Mouse (Mus musculus) cerebellum, adult 11 months (tissue): ENCODE data around the gene Fam178b.
"Not testable (repeated sequence)": the region's sequence is repeated elsewhere in the genome, so short reads cannot be mapped to it uniquely, and the experiment has no call there.

Experiments
- DNase-seq: peaks from one replicate; pipeline ENCODE4 v3.0.0; 2022

Gene Fam178b

DNA sequence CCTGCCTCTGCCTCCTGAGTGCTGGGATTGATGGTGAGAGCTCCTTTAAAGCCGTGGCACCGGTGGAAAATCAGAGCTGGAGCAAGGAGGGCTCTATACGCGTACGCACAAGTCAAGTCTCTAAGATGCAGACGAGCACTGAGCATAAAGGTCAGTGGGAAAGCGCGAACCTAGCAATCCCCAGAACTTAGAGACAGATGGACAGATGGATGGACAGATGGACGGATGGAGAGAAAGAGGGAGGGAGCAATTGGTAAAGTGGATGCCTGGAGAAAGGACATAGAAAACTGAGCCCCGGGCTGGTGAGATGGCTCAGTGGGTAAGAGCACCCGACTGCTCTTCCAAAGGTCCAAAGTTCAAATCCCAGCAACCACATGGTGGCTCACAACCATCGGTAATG lies 142.2 kb downstream of the Fam178b start:
- DNase-seq = no peak

- DNase-seq = no peak
These were observed 142.9 kb downstream of the Fam178b start for GRCm38 (mm10) chr1:36540132-36540531.

DNA sequence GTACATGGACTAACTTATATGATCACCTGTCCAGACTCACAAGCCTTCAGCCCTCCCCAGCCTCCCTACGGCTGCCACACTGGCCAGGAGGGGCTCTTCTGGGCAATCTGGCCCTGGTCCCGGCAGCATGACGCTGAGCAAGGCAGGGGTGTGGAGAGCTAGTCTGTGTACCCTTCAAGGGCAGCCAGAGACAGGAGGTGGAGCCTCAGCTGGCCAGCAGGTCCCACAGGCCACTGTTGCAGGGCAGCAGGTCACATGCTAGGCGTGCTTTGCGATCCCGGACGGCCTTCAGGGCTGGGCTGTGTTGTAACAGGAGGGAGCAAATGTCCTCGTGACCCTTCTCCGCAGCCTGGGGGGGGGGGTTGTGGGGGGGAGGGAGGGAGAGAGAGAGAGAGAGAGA lies 143.8 kb downstream of the Fam178b start, which contains the start of gene Gm42417:
Gene Gm42417, minus strand, starts transcription at position 244 of the 400 bp plus-strand sequence.
- DNase-seq = no peak

DNA sequence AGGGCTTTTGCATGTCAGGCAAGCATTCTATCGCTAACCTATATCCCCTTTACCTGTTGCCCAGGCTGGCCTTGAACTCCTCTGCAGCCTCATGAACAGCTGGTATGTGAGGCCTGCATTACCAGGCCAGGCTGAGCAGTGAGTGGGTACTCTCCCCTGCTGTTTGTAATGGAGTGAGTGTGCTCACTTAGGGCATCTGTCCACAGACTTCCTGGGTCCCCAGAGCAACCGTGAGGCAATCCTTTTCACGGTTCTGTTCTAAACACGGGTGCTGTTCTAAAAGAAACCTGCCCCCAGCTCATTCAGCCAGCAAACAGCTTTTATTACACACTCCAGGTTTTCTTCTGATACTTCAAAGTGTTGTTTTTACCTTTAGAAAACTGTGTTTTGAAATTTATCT lies 144.3 kb downstream of the Fam178b start:
- no peak for DNase-seq

DNA sequence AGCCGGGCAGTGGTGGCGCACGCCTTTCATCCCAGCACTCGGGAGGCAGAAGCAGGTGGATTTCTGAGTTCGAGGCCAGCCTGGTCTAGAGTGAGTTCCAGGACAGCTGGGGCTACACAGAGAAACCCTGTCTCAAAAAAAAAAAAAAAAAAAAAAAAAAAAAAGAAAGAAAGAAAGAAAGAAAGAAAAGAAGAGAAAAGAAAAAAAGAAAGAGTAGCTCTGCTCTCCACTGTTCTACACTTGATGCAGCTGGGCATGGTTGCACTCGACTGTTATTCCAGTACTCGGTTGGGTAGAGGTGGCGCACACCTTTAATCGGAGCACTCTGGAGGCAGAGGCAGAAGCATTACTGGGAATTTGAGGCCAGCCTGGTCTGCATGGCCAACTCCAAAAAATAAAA lies 146.2 kb downstream of the Fam178b start, which contains the start of gene Ankrd23:
Gene Ankrd23, minus strand, starts transcription at position 101 of the 400 bp plus-strand sequence.
- DNase-seq = not testable (repeated sequence)

- DNase-seq = no peak
These were observed 146.6 kb downstream of the Fam178b start for GRCm38 (mm10) chr1:36536397-36536728.

DNA sequence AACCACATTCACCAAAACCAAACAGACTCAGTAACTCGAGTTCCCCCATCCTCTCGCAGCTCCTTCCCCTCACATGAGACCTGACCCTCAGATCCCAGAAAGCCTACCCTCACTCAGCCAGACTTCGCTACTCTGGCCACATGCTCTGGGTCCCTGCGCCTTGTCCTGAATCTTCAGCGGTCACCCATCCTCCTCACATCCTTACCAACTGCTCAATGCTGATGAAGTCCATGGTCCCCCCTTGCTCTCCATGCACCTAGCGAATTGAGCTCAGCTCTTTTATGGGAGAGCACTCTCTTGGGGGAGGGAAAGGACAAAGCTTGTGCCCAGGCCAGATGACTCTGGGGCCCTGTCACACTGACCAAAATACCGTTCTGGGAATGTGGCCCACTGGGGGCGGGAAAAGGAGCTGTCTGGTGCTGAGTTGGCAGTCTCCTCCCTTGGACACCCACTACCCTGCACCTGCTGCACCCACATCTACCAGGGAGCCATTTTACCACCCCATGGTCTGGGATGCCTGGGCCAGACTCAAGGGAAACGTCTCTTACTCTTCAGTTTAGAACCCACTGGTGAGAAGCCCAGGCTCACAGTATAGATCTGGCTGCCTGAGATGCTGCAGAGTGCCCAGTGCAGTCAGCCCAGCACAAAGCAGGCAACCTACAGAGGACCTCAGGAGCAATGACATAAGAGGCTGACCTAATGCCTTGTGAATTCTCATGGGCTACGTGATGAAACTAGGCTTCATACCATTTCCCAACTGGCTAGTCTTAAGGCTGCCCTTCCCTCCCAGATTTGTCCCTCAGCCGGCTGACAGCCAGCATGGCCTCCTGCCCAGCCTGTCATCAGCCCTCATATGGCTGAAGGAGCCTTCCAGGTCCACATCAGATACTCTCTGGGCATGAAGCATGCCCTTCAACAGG lies 147.2 kb downstream of the Fam178b start:
- peak; percentile 58 for DNase-seq

GRCm38 (mm10) chr1:36534595-36535058 lies 148.4 kb downstream of the Fam178b start:
- DNase-seq = no peak

DNA sequence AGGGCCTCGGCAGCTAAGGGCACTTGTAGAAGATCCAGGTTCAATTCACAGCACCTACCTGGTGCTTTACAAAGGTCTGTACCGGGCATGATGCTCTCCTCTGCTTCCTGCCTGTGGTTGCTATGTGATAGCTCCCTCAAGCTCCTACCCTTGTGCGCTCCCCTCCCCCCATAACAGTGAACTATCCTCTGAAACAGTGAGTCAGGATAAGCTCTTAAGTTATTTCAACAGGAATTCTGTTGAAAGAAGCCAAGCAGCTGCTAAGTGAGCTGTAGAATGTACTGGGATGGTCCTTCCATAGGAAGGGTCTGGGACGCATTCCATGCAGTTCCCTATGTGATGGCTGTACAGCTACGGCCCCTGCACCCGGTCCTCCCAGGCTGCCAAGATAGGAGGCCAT lies 149.4 kb downstream of the Fam178b start:
- DNase-seq = no peak

DNA sequence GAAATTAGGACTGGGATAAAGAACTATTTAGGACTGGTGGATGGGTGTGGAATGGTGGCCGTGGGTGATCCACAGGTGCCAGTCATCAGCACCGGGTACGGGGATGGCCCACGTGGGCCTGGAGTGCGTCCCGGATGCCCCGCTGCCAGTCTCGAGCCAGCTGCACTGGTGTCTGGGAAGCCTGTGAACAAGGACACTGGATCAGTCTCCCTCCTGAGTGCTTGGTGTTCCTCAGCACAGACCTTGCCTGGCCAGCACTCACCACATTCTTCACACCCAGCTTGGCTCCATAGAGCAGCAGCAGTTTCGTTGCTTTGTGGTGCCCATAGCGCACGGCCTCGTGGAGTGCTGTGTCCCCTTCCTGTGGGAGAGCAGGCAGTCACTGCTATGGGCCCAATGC lies 151.5 kb downstream of the Fam178b start:
- no peak for DNase-seq

GRCm38 (mm10) chr1:36530962-36531361 lies 152.0 kb downstream of the Fam178b start:
- no peak for DNase-seq

GRCm38 (mm10) chr1:36530485-36530884 lies 152.5 kb downstream of the Fam178b start:
- no peak for DNase-seq

DNA sequence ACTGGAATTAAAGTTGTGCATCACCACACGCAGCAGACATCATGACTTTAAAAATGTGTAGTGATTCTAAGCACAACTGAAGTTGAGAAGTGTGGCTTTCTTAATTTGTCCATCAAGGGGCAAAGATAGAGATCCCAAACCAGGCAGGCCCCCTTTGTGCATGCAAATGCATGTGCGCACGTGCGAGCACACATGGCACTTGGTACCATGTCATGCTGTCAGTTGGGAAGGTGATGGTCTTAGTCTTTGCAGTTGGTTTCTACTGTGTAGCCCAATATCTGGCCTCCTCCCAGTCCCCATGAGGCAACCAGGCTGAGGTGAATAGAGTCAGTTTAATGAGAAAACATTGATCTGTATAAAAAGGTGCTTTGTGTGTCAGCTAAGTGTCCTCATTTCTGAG lies 153.1 kb downstream of the Fam178b start:
- DNase-seq = no peak

- DNase-seq = no peak
These were observed 153.7 kb downstream of the Fam178b start for GRCm38 (mm10) chr1:36529274-36529673.

GRCm38 (mm10) chr1:36528351-36528750 lies 154.6 kb downstream of the Fam178b start:
- no peak for DNase-seq

GRCm38 (mm10) chr1:36526903-36527302 lies 156.1 kb downstream of the Fam178b start:
- no peak for DNase-seq

- no peak for DNase-seq
These were observed 157.2 kb downstream of the Fam178b start for GRCm38 (mm10) chr1:36525774-36526173.

GRCm38 (mm10) chr1:36524058-36524457 lies 158.9 kb downstream of the Fam178b start:
- no peak for DNase-seq

- no peak for DNase-seq
These were observed 159.5 kb downstream of the Fam178b start for GRCm38 (mm10) chr1:36523332-36524013.

DNA sequence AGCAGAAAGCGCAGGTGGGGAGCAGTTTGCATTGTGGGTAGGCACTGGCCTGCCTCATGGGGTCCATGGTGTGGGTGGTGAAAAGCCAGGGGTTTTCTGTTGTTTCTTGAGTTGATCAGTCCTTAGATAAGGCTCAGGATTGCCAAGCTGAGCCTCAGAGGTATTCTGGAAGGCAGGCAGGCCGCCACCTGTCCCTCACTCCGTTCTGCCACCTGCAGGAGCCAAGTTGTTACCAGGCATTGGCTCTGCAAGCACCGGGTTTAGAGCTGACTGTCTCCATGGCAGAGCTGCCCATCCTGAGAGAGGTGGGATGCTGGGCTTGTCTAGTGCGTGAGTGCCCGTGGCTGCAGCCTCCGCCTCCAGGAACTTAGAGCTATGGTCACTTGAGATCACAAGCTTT lies 160.8 kb downstream of the Fam178b start:
- no peak for DNase-seq

GRCm38 (mm10) chr1:36519626-36520025 lies 163.4 kb downstream of the Fam178b start:
- no peak for DNase-seq

GRCm38 (mm10) chr1:36518259-36518658 lies 164.7 kb downstream of the Fam178b start:
- DNase-seq = no peak

- DNase-seq = no peak
These were observed 169.3 kb downstream of the Fam178b start for GRCm38 (mm10) chr1:36513718-36514117.

DNA sequence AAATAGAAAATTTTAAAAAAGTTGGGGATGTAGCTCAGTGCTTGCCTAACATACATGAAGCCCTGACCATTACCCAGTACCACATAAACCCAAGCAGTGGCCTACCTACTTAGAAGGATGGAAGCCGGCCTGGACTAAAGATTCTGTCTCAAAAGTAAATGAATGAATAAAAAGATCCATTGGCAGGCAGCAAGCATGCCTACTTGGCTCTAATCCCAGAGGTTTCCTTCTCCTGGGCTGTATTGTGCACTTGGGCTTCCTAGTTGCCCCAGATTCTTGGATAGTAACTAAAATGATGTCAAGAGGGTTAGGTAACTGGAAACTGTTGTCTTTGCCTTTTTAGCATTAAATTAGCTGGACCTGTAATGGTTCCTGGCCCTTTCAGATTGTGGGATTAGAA lies 169.7 kb downstream of the Fam178b start:
- DNase-seq = no peak
